Mouse (Mus musculus) activated CD4-positive, CD25-positive, alpha-beta regulatory T cell, adult 4 months (primary cell): Measurements from ENCODE around the gene Olfr113. TPM values are rescaled to one million over a fixed set of nuclear protein-coding genes. Genes with fewer than 3 reads are reported as not detected.
"Not testable (repeated sequence)": the region's sequence is repeated elsewhere in the genome, so short reads cannot be mapped to it uniquely, and the experiment has no call there.

Source experiments
- ATAC-seq: one replicate; pipeline ENCODE4 v1.8.0; 2017
- polyA plus RNA-seq, 2 experiments: library from polyadenylated mRNA; unstranded; fragments of 100-300 nt; shearing (Covaris generic); gene quantifications; one replicate each; pipeline ENCODE4 v1.2.1; 2017

Gene Olfr113
- not detected for polyA plus RNA-seq

DNA sequence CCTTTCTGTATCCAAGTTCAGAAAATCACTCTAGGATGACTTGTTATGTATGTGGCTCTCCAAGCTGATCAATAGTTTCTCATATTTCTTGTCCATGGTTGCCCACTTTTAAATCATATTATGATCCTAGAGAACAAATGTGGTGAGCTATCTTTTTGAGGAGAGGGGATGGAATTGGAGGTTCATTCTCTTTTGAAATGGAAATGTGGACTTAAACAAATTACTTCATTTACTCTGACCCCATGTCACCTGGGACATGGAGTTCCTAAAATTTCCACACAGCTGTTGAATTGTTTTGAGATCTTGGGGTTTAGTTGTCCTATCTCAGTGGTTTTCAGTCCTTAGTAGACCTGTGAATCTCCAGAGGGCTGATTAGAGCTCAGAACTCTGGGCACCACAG, at the start of gene Olfr113:
Gene Olfr113, minus strand, starts transcription at position 101 of the 400 bp plus-strand sequence.
- no peak for ATAC-seq

- no peak for ATAC-seq
Observed at GRCm38 (mm10) chr17:37627009-37627408, 49.5 kb upstream of the Olfr113 start, which contains the start of the genes Olfr115 and Olfr116. TSS of gene Olfr115 (minus strand) at chr17:37627109. TSS of gene Olfr116 (minus strand) at chr17:37627199.

DNA sequence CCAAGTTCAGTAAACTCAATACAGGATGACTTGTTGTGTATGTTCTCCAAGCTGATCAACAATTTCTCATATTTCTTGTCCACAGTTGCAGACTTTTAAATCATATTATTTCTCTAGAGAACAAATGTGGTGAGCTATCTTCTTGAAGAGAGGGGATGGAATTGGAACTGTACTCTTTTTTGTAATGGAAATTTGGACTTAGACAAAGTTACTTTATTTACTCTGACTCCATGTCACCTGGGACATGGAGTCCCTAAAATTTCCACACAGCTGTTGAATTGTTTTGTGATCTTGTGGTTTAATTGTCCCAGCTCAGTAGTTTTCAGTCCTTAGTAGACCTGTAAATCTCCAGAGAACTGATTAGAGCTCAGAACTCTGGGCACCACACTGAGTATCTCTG, 15.2 kb upstream of the Olfr113 start, which contains the start of gene Olfr114:
Gene Olfr114, minus strand, starts transcription at position 101 of the 400 bp plus-strand sequence.
- ATAC-seq: no peak

DNA sequence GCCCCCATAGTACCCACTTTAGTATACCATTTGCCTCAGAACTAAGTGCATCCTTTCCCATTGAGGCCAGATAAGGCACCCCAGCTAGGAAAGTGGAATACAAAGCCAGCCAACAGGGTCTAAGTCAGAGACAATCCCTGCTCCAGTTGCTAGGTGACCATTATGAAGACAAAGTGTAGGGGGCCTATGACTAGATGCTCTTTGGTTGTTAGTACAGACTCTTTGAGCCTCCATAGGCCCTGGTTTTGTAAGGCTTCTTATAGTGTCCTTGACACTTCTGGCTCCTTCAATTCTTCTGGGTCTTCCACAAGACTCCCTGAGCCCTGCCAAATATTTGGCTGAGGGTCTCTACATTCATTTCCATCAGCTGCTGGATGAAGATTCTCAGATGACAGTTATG, 8.1 kb downstream of the Olfr113 start, which contains the start of gene Olfr112:
Gene Olfr112, minus strand, starts transcription at position 101 of the 400 bp plus-strand sequence.
- ATAC-seq: no peak

GRCm38 (mm10) chr17:37558913-37559615, 18.4 kb downstream of the Olfr113 start:
- no peak for ATAC-seq

DNA sequence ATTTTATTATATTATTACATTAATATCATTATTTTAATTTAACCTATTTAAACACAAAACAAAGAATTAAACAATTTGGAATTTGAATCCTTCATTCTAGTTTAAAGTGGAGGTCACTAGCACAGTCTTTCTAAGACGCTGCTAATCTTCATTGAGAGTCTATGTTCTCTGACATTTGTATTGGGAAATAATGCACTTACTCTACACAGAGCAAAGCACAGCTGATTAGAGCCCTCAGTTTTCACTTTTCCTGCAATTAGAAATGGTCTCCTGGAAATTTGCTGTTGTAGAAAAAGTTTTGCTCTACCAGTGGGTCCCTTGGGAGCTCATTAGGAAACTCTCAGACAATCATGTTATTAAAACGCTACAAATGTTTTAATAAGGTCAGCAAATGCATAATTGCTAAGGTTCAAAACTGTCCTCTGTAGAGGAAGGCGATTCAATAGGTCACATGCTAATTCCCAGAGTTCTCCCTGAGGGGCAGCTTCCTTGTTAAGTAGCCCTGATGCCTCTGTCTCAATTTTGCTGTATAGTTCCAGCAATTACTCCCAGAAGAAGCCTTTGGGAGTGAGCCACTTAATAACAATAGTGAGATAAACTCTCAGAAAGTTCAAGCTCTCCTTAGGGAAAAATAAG, 33.5 kb downstream of the Olfr113 start:
- no peak for ATAC-seq

DNA sequence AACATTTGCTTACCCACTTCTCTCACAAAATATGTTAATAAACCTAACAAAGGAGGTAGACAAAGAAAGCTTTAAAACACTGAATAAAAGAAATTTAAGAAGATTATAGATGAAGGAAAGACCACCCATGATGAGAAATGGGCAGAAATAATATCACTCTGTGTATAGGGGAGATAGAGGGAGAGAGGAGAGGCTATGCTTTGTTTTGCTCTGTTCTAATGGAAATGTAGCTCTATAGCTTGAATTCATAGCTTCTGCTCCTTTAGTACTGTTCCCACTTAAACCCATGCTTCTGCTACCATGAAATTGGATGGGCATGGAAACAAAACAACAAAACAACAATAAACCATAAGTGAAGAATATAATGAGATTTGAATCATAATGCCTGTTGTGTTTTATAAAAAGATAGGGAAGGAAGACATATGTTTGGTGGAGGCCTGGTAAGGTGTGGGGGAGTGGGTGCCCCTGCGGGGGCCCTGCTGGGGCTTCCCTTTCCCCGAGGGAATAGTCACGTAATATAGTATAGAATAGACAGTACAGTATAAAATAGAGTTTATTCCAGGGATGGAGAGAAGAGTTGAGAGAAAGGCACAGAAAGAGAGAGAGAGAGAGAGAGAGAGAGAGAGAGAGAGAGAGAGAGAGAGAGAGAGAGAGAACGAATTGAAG, 35.9 kb downstream of the Olfr113 start:
- ATAC-seq: no peak

GRCm38 (mm10) chr17:37538416-37538815, 39.0 kb downstream of the Olfr113 start:
- ATAC-seq: not testable (repeated sequence)

- no peak for ATAC-seq
Observed at GRCm38 (mm10) chr17:37535173-37535572, 42.3 kb downstream of the Olfr113 start.

DNA sequence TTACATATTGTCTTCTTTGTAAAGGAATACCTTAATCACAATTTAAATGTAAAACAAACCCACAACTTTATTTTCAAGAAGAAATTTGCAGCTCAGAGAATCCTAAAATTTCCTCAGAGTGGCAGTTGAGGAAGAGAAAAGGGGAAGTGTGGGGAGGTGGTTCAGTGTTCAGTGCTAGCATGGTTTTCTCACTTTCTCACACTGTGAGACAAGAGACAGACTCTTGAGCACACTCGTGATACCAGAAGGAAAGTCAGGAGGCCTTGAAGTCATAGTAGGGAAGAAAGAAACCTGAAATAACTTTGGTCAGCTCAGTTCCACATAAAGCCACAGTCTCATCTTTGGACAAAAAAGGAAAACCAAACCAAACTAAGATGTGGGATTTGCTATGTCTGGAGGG, 52.0 kb downstream of the Olfr113 start:
- not testable (repeated sequence) for ATAC-seq

GRCm38 (mm10) chr17:37524612-37525011, 52.9 kb downstream of the Olfr113 start:
- not testable (repeated sequence) for ATAC-seq

Other genes with a start within 250 kb of the Olfr113 start
- gene Olfr103, start 238.0 kb downstream of the Olfr113 start, polyA plus RNA-seq: not detected
- gene Olfr104-ps, start 218.1 kb downstream of the Olfr113 start, polyA plus RNA-seq: not detected
- not detected for gene Olfr105-ps, start 198.6 kb downstream of the Olfr113 start, polyA plus RNA-seq
- not detected for gene Olfr106-ps, start 187.3 kb downstream of the Olfr113 start, polyA plus RNA-seq
- under 1 TPM in 1 of 2 experiments, not detected in 1; 0.12 TPM for gene Olfr107, start 178.4 kb downstream of the Olfr113 start, polyA plus RNA-seq
- not detected for gene Olfr108, start 132.2 kb downstream of the Olfr113 start, polyA plus RNA-seq
- gene Olfr109, start 118.7 kb downstream of the Olfr113 start, polyA plus RNA-seq: not detected
- gene H2-M2, start 94.1 kb downstream of the Olfr113 start, polyA plus RNA-seq: not detected
- not detected for gene Olfr110, start 85.2 kb downstream of the Olfr113 start, polyA plus RNA-seq
- not detected for gene Olfr111, start 69.6 kb downstream of the Olfr113 start, polyA plus RNA-seq
- not detected for gene Olfr112, start 8.2 kb downstream of the Olfr113 start, polyA plus RNA-seq
- gene Olfr114, start 15.1 kb upstream of the Olfr113 start, polyA plus RNA-seq: not detected
- gene Olfr115, start 49.4 kb upstream of the Olfr113 start, polyA plus RNA-seq: under 1 TPM in 1 of 2 experiments, not detected in 1; 0.37 TPM
- not detected for gene Olfr116, start 49.5 kb upstream of the Olfr113 start, polyA plus RNA-seq
- gene Olfr117, start 86.1 kb upstream of the Olfr113 start, polyA plus RNA-seq: not detected
- under 1 TPM; 0.27 to 0.49 TPM for gene Olfr118, start 89.3 kb upstream of the Olfr113 start, polyA plus RNA-seq
- not detected for gene Olfr119, start 118.9 kb upstream of the Olfr113 start, polyA plus RNA-seq
- not detected for gene Olfr120, start 144.1 kb upstream of the Olfr113 start, polyA plus RNA-seq
- gene Olfr121, start 171.2 kb upstream of the Olfr113 start, polyA plus RNA-seq: not detected
- not detected for gene Olfr122, start 190.9 kb upstream of the Olfr113 start, polyA plus RNA-seq
- gene Olfr123, start 215.9 kb upstream of the Olfr113 start, polyA plus RNA-seq: not detected
- gene Olfr124, start 222.2 kb upstream of the Olfr113 start, polyA plus RNA-seq: not detected